Mouse (Mus musculus): ENCODE measurements around the gene Ptgs1. TPM values are rescaled to one million over a fixed set of nuclear protein-coding genes. Genes with fewer than 3 reads are reported as not detected.

Ptgs1 gene
- total RNA-seq, 1 experiment from 2014 or later = 10.0 TPM

- no peak for ATAC-seq (replicated peaks; ENCODE audit: low read depth, poor library complexity, severe bottlenecking)
Observed at GRCm38 (mm10) chr2:36243296-36243891, 13.2 kb downstream of the Ptgs1 start.

- no peak for ATAC-seq (replicated peaks; ENCODE audit: low read depth, poor library complexity, severe bottlenecking)
Observed at GRCm38 (mm10) chr2:36243892-36244309, 13.7 kb downstream of the Ptgs1 start.

- ATAC-seq (replicated peaks; ENCODE audit: low read depth, poor library complexity, severe bottlenecking) = peak; percentile 71
Observed at GRCm38 (mm10) chr2:36244705-36245104, 14.5 kb downstream of the Ptgs1 start.

GRCm38 (mm10) chr2:36247964-36248363 lies 17.7 kb downstream of the Ptgs1 start:
- ATAC-seq (replicated peaks; ENCODE audit: low read depth, poor library complexity, severe bottlenecking) = no peak

GRCm38 (mm10) chr2:36251156-36251555 lies 20.9 kb downstream of the Ptgs1 start:
- no peak for ATAC-seq (replicated peaks; ENCODE audit: low read depth, poor library complexity, severe bottlenecking)

- no peak for ATAC-seq (replicated peaks; ENCODE audit: low read depth, poor library complexity, severe bottlenecking)
Observed at GRCm38 (mm10) chr2:36252505-36252904, 22.3 kb downstream of the Ptgs1 start.

- peak; percentile 80 for ATAC-seq (replicated peaks; ENCODE audit: low read depth, poor library complexity, severe bottlenecking)
Observed at GRCm38 (mm10) chr2:36254445-36254844, 24.2 kb downstream of the Ptgs1 start.

- ATAC-seq (replicated peaks; ENCODE audit: low read depth, poor library complexity, severe bottlenecking) = no peak
Observed at GRCm38 (mm10) chr2:36256931-36257330, 26.7 kb downstream of the Ptgs1 start.

- no peak for ATAC-seq (replicated peaks; ENCODE audit: low read depth, poor library complexity, severe bottlenecking)
Observed at GRCm38 (mm10) chr2:36259382-36259781, 29.2 kb downstream of the Ptgs1 start.

GRCm38 (mm10) chr2:36259798-36260540 lies 29.7 kb downstream of the Ptgs1 start:
- no peak for ATAC-seq (replicated peaks; ENCODE audit: low read depth, poor library complexity, severe bottlenecking)

- ATAC-seq (replicated peaks; ENCODE audit: low read depth, poor library complexity, severe bottlenecking) = no peak
Observed at GRCm38 (mm10) chr2:36262025-36262424, 31.8 kb downstream of the Ptgs1 start.

GRCm38 (mm10) chr2:36269458-36269857 lies 39.2 kb downstream of the Ptgs1 start:
- no peak for ATAC-seq (replicated peaks; ENCODE audit: low read depth, poor library complexity, severe bottlenecking)

GRCm38 (mm10) chr2:36270186-36270585 lies 40.0 kb downstream of the Ptgs1 start:
- no peak for ATAC-seq (replicated peaks; ENCODE audit: low read depth, poor library complexity, severe bottlenecking)

- 0 out of 2 replicates have a peak, but pooled peaks have one; percentile 17 for ATAC-seq (replicated peaks; ENCODE audit: low read depth, poor library complexity, severe bottlenecking)
Observed at GRCm38 (mm10) chr2:36271085-36271484, 40.9 kb downstream of the Ptgs1 start.

GRCm38 (mm10) chr2:36272288-36272950 lies 42.2 kb downstream of the Ptgs1 start:
- peak; percentile 84 for ATAC-seq (replicated peaks; ENCODE audit: low read depth, poor library complexity, severe bottlenecking)

GRCm38 (mm10) chr2:36276454-36276853 lies 46.2 kb downstream of the Ptgs1 start:
- peak; percentile 36 for ATAC-seq (replicated peaks; ENCODE audit: low read depth, poor library complexity, severe bottlenecking)

GRCm38 (mm10) chr2:36278760-36279159 lies 48.5 kb downstream of the Ptgs1 start:
- ATAC-seq (replicated peaks; ENCODE audit: low read depth, poor library complexity, severe bottlenecking) = peak; percentile 59

- ATAC-seq (replicated peaks; ENCODE audit: low read depth, poor library complexity, severe bottlenecking) = no peak
Observed at GRCm38 (mm10) chr2:36281138-36281537, 50.9 kb downstream of the Ptgs1 start.

GRCm38 (mm10) chr2:36282301-36282700 lies 52.1 kb downstream of the Ptgs1 start:
- ATAC-seq (replicated peaks; ENCODE audit: low read depth, poor library complexity, severe bottlenecking) = no peak

Measured in common myeloid progenitor, adult 5-6 weeks (primary cell).